Mouse (Mus musculus) frontal cortex, postnatal 10 days (tissue): Measurements from ENCODE around the gene Gm3055.
"Not testable (repeated sequence)": the region's sequence is repeated elsewhere in the genome, so short reads cannot be mapped to it uniquely, and the experiment has no call there.

Experiments used
- DNase-seq, 2 experiments: peaks; one replicate each; pipeline ENCODE4 v3.0.0; 2022; ENCODE audit warnings: low spot score in 2 of 2, mixed read lengths in 1 of 2

The Gm3055 gene

DNA sequence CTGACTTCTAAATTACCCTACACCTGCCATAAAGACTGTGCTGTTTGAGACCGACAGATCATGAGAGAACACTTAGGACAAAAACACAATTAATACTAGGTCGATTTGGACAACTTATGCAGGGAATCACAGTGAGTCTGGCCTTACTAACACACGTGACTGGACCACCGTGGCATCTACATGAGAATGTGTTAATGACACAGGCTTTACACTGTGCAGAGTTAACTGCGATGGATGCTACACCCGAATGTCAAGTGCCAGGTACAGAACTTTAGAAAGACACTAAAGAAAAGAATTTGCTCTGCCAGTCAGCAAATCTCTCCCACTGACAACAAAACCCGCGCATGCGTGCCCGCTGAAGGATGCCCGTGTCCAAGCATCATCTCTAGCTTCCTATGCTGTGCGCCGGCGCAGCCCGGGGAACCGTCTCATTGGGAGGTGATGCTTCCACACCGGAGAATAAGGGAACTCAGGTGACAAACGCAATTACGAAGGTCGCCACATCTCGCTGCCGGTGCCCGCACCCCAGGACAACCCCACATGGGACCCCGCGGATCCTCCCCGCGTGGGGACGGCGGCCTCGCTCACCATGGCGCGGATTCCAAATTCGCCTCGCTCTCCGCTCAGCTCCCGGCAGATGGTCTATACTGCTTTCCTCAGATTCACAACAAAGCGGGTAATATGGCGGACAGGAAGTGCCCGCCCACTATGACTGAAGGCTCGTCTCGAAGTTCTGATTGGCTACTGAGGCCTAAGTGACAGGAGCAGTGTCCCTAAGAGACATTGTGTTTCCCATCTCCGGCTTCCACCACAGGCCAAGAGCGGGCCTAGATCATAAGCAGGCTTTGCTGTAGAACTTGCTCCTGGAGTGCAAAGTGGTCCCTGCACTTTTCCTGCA is at the start of gene Gm3055:
Gm3055 (minus strand) TSS at position 656 of the 898 bp plus-strand sequence.
- DNase-seq = not testable (repeated sequence)

DNA sequence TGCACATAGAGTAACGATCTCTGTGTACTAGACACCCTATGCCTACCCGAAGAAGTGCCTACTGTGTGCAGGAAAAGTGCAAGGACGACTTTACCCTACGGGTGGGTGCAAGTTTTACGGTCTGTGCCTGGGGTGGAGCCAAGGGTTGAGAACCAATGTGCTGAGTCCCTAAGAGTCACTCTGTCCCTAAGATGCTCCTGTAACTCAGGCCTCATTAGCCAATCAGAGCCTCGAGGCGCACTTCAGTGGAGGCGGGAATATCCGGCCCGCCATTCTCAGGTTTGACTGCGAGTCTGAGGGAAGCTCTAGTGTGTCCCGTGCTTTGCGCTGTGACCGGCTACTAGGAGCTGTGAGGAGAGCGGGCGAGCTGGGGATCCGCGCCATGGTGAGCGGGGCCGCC is 40.9 kb upstream of the Gm3055 start, which contains the start of gene Gm4767:
Gm4767 (plus strand) TSS at position 288 of the 400 bp plus-strand sequence.
- DNase-seq = not testable (repeated sequence)

- not testable (repeated sequence) for DNase-seq
These were observed 430 bp upstream of the Gm3055 start for GRCm38 (mm10) chr10:81771404-81771777.

DNA sequence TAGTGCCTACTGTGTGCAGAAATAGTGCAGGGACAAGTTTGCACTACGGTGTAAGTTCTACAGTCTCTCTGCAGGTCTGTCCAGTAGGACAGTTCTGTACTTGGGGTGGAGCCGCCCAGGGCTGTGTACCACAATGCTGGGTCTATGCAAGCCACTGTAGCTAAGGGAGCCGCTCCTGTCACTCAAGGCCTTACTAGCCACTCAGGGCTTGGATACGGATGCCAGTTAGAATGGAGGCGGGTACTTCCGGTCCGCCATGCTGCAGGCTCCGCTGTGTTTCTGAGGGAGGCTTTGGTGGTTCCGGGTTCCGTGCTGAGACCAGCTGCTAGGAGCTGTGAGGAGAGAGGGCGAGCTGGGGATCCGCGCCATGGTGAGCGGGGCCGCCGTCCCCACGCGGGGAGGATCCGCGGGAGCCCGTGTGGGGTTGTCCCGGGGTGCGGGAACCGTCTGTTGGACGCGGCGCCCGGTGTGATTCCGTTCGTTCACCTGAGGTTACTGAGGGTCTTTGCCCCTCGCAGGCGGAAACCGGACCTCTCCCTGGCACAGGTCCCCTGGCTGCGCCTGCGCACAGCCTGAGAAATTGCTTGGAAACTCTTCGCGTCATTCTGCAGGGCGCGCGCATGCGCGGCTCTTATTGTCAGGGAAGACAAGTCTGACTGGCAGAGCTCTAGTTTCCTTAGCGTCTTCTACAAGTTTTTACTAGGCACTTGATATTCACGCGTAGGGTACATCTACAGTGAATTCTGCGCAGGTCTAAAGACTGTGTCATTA is 66.2 kb downstream of the Gm3055 start, which contains the start of gene Zfp433:
Zfp433 (plus strand) TSS at position 295 of the 771 bp plus-strand sequence.
- not testable (repeated sequence) for DNase-seq
